Mouse (Mus musculus) v-Abl transformed pro-B cells (cell line): ENCODE measurements around the gene Zc3h18.

Source experiments
- in situ Hi-C, 2 experiments: fragments of 400-800 bp; cut with MboI; formaldehyde crosslinking; loops; one replicate each; pipeline ENCODE4 v1.15.1; 2025; ENCODE audit not compliant: unreplicated experiment in 2 of 2

Gene Zc3h18

DNA sequence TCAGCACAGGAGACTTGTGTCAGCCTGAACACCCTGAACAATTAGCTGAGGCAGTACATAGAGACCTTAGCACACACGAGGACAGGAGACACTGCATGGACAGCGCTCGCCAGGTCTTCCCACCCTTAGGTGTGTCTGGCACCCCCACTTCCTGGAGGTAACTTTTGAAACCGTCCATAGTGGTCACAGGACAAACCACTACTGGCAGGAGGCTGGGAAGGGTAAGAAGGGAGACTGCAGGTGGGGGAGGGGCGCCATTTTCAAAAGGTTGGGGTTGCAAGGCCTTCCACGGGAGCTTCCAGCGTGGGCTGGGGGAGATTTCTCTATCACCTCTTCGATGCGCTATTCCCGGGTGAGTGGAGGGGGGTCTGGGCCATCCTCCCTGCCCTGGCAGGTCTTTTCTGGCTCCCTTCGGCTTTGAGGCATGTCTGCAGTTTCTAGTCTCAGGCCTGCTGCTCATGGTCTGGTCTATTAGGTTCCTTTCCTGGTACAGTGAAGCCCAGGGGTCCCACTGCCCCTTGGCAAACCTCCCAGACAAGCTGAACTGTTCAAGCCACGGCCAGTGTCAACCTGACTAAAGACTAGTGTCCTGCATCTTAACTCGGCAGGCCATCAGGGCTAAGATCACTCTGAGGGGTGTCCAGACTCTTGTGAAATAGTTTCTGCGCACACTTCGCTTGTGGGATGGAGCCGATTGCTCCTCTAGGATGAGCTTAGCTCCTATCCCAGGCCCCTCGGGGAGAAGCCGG is 55.5 kb downstream of the Zc3h18 start:
- in situ Hi-C loops, result no loop called here

DNA sequence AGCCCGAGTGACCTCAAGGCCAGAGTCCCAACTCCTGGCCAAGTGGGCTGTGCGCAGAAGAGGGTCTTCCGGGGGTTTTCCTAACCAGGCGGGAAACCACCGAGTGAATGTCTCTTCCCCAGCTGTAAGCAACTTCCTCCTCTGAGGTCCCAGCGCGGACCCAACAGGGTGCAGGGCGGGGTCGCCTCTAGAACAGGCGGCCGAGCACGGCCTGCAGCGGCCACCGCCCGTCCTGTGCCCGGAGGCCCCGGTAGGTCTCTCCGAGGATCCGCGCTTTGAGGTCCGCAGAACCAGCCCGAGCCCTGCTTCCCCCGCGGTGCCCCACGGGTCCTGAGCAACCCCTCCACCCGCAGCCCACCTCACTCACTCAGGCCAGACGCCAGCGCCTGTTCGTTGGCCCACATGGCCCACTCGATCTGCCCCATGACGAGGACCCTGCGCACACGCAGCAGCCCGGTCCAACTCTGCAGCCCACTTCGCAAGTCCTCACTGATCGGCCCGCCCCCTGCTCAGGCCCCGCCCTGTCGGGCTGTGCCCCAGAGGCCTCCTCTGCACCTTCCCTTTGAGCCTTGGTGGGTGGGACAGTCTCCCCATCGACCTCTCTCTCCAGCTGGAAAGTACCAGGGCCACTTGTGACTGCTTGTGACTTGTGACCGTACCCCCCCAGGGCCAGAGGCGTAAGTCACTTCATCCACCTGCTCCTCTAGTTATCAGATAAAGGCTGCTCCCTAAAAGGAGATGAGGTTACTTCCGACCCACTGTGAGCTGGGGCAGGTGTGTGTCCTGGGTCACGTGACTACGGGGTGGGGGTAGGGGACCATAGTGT is 56.2 kb downstream of the Zc3h18 start, which contains the start of gene Cyba:
Gene Cyba (minus strand): TSS at position 488 of the 826 bp plus-strand sequence.
- in situ Hi-C loops, result no loop called here

DNA sequence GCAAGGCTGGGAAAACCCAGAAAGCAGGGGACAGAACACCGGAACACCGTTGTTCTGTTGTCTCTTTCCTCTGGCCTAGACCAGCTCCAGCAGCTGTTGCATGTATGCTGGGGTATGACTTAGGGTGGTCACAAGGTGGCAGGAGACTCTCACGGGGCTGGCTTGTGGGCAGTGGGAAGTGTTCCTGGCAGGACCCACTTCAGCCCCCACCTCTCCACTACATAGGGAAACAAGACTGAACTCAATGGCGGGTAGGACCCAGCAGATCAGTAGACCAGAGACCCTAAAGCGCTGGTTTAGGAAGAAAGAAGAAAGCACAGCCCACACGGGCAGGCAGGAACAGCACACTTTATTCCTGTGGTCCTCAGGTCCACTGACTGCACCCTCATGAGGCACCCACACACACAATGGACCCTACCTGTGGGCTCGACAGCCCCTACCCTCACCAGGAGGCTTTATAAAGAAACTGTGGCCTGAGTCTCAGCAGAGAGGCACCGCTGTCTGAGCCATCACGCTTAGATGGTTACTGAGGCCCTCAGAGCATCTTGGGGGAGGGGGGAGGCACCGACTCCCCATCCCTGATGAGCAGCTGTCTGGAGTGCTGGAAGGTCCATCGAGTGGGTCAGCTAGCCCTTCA is 57.0 kb downstream of the Zc3h18 start:
- in situ Hi-C loops, result no loop called here

DNA sequence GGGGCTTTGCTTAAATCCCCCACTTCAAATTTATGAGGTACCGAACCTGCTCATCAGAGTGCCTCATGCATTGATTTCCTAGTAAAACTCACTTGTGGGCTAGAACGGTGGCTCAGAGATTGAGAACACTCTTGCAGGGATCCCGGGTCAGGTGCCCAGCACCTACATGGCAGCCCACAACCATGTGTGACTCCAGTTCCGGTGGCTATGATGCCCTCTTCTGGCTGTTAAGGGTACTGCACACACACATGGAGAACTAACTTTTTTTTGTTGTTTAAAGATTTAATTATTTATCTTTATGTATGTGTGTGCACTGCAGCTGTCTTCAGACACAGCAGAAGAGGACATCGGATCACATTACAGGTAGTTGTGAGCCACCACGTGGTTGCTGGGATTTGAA is 59.0 kb downstream of the Zc3h18 start:
- in situ Hi-C loops, result no loop called here

DNA sequence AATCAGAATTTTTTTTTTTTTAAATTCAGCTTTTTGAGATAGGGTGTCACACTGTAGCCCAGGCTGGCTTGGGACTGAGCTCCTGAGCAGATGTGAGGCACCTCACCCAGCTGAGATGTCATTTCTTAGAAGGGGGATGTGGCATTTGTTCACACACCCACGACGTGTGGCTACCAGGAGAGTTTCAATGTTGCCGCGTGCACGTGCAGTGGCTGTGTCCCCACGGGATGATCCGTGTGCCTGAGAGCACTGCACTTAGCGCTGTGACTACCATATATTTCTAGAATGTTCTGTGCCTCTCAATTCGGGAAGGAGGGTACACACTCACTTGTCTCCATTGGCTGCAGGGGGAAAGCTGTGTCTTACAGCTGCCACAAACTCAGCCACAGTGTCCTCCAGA is 59.7 kb downstream of the Zc3h18 start:
- in situ Hi-C loops, result no loop called here

DNA sequence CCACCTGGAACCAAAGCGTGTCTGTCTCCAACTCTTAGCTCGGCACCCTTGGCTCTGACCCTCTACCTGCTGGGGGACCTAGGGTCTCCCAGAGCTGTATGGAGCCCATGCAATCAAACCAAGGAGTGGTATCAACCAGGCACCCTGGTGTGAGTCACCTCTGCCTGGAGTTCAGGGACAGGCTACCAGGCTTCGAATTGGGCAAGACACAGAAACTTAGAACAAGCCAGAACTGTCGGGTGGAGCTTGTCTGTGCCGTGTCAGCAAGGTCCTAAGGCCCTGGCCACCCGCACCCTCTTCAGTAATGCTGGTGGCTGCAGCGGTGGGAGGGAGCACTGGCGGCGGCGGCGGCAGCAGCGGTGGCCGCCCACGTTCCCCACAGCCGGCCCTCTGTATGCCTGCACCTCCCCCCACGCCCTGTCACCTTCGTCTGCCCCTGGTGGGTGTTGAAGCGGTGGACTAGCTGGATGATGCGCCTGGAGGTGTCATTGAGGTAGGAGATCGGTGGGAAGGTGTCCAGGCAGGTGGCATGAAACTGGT is 60.2 kb downstream of the Zc3h18 start:
- in situ Hi-C loops, result no loop called here

DNA sequence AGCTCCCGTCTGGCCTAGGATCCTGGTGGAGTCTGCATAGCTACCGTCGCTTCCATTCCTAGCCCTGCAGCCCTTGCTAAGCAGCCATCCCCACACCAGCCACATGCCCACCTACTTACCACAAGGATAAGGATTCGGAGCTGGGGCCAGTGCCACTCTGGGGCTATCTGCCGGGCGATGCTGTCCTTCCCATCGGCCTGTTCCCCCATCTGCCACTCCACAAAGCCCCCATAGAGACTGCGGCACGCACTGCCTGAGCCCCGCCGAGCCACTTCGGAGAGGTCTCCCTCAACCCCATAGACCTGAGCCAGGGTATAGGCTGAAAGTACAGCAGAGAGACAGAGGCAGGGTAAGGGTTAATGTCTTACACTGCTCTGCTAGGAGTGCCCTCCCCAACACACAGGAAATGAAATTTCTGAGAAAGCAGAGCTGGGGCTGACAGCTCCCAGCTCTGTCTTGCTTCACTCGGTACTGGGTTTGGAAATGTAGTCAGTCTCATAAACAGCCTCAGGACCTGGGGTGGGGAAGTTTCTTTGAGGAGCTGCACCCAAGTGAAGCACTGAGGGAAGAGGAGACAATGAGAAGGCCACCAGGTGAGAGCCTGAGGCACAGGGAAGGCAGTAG is 61.4 kb downstream of the Zc3h18 start:
- in situ Hi-C loops, result no loop called here

DNA sequence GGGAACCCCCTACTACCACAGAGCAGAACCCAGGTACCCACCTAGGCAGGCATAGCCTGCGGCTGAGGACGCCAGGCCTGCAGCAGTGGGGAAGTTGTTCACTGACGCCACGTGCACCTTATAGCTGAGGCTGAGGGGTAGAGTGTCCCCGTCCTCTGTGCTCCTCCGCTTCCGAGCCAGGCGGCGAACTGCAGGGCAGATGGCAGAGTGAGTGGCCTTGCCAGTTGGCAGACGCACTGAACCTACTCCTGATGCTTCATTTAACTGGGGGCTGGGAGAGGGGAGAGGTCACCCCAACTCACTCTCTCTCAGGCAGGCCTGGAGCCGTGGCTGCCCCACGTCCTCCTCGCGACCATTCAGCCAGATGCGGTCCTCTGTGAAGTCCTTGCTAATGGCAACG is 62.9 kb downstream of the Zc3h18 start:
- in situ Hi-C loops, result no loop called here

DNA sequence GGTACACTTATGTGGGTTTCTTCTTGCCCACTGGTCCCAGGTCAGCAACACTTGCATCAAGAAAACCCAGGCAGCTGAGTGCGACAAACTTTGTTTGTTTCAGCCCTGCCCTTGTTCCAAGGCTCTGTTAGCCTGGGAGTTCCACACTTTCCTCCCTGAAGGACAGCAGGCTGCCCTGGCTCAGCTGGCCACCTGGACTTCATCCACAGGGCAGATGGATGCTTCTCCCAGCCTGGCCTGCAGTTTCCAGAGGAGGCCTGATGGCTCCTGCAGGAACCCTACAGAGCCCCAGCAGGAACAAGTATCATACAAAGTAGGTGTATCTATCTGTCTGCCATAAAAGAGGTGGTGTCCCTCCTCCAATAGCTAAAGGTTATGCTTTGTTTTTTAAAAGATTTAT is 64.9 kb downstream of the Zc3h18 start:
- in situ Hi-C loops, result loop anchor here (5.0 to 10.0 kb wide), 3 partner anchors 106 to 167 kb away; partner anchors contain the start of gene Zfpm1 (in 1 of the 2)

DNA sequence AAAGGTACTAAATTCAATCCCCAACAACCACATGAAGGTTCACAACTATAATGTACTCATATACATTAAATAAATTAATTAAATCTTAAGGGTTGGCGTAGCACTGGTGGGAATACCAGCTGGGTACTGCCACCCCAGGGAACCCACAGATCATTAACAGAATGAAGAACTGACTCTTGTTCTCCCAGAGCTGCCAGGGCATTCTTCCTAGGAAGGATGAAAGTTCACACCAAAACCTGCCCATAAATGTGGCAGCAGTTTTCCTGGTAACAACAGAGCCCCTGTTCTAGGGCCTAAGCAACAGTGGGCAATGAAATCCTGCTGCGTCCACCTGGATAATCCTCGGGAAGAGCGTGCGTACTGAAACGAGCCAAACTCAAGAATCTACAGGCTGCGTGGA is 65.9 kb downstream of the Zc3h18 start:
- in situ Hi-C loops, result loop anchor here (5.0 to 10.0 kb wide), 3 partner anchors 105 to 168 kb away; partner anchors contain the start of gene Zfpm1 (in 1 of the 2)

DNA sequence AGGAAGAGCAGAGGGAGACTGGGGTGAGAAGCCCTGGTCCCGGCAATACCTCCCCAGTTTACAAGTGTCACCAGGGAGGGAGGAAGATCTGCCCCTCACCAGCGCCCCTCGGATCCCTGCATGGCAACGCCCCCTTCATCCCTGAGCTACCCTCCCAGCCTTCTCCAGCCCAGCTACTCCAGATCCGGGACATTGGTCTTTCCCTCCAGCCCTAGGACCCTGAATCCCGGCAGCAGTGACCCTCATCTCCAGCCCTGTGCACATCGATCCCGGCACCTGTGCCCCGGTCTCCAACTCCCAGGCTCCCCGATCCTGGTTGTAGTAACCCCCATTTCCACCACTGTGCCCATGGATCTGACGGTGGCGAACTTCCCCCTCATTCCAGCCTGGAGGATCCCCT is 66.4 kb downstream of the Zc3h18 start:
- in situ Hi-C loops, result loop anchor here (5.0 to 10.0 kb wide), 3 partner anchors 105 to 168 kb away; partner anchors contain the start of gene Zfpm1 (in 1 of the 2)

DNA sequence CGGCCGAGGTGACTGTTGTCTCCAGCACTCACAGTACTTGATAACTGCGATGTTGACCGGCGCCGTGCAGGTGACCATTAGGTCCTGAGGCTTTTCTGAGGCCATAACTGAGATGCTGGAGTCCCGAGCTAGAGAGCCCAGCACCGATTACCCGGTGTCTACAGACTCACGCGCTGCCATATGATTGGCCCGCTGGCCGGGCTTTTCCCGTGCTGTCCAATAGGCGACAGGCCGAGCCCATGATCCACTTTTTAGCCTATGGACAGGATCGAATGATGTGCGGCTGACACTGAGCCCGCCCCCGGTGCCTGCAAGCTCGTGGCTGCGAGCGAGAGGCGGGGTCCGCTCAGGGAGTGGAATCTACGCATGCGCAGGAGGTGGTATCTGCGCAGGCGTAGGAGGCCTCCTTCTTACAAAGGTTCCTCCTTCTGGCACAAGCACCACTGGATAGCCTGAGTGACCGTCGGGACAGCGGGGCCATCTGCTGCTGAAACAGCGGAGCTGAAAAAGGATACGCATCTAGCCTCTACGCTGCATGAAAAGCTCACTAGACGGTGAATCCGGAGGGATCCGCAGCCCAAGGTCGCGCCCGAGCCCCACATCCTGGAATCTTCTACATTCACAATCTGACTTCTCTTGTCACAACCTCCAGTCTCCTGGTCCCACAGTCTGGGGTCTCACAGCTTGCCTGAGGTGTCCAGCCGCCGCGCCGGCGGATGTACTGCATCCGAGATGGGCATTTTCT is 67.0 kb downstream of the Zc3h18 start, which contains the start of gene Mvd:
Gene Mvd (minus strand): TSS at position 161 of the 745 bp plus-strand sequence.
- in situ Hi-C loops, result loop anchor here (5.0 to 10.0 kb wide), 3 partner anchors 104 to 169 kb away; partner anchors contain the start of gene Zfpm1 (in 1 of the 2)

DNA sequence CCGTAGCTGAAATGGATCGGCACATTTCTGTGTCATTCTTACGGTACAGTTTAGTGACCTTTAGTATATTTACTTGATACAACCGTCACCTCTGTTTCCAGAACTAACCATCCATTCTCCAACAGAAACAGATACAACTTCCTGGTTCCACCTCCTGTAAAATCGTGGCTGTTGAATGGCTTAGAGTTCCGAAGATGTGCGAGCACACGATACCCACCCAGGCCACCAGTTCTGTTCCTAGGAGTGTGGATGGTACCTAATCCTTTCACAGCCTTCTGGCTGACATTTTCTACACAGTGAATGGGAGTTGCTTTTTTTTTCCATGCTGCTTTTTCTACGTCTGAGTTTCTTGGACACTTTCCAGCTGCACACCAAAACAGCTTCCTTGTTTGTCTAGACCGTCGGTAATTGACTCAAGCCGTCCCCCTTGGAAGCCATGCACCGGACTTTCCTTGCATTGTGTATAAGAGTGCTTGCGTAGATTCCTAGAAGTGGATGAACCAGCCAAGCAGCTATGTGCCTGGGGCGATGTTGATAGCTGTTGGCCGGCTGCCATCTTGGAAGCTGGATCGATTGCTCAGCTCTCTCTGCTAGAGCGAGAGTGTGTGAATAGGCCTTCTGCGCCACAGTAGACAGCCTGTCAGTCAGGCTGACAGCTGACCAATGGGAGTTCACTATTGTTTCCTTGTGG is 67.8 kb downstream of the Zc3h18 start:
- in situ Hi-C loops, result loop anchor here (5.0 to 10.0 kb wide), 3 partner anchors 103 to 169 kb away; partner anchors contain the start of gene Zfpm1 (in 1 of the 2)

DNA sequence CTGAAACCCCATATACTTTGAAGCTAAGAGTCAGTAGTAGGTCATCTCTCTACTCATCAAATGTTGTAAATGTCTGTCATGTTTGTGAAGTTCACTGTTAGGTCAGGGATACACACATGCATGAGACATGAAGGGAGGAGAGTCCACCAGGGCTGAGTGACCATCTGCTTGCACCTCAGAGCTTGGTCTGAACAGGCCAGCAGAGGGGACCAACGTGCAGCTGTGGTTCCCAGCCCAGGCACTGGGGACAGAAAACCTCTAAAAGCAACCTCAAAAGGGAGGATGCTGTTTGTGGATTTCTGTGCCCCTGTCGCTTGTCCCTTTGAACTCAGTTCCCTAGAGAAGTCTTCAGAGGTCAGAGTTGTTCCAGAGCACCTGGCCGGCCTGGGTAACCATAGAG is 68.8 kb downstream of the Zc3h18 start:
- in situ Hi-C loops, result loop anchor here (10.0 kb wide), 2 partner anchors 160 to 170 kb away; partner anchors contain the start of gene Zfpm1 (in 1 of the 2)

DNA sequence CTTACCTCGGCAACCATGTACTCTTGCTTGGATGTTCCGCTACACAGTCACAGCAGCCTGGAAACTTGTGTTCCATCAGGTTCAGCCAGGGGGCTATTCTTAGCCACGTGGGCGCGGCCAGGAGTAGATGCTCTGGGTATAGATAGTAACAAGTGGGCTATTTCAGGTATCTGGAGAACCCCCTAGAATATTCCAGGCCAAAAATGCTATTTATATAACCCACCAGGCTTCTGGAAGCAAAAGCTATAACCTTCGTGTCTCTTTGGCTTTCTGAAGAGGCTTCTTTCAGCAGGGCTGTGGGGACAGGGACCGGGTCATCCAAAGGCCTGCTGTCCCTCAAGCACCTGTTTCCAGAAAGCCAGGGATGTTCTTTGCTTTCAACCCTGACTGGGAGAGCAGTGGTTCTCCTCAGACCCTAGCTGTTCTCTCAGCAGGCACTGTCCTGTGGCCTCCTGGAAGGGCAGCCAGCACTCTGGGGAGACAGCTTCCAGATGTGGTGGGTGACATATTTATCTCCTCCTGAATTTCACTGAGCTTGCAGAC is 74.8 kb downstream of the Zc3h18 start:
- in situ Hi-C loops, result no loop called here

DNA sequence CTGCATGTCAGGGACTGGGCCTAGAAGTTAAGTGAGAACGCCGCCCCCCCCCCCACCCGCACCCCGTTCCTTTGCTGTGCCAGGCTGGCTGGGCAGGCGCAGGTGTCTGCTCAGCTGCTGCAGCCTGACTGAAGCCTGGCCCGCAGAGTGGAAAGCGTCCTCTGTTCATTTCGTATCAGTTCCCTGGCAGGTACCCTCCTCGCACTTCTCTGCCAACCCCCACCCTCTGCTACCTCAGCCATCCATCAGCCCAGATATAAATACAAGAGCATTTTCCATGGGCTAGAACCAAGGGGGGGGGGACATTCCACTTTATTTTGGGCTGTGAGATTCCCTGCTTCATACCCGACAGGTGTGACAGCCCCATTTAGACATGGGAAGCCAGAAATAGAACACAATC is 75.7 kb downstream of the Zc3h18 start:
- in situ Hi-C loops, result no loop called here

DNA sequence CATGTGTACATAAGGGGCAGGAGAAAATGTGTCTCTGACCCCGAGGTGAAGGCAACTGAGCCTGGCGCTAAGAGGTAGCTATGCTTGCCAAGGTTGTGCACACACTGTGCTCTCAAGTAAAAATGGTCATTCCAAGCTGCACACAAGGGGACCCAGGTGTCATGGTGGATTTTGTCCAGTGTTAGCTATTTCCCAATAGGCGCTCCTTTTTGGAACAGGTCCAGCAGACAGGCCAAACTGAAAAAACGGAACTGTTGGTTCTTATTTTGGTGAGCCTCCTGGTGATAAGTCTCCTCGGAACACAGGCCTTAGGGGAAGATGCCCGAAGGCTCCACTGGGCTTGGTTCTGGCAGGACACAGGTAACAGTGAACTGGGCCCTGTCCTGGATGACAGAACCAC is 78.0 kb downstream of the Zc3h18 start:
- in situ Hi-C loops, result no loop called here

DNA sequence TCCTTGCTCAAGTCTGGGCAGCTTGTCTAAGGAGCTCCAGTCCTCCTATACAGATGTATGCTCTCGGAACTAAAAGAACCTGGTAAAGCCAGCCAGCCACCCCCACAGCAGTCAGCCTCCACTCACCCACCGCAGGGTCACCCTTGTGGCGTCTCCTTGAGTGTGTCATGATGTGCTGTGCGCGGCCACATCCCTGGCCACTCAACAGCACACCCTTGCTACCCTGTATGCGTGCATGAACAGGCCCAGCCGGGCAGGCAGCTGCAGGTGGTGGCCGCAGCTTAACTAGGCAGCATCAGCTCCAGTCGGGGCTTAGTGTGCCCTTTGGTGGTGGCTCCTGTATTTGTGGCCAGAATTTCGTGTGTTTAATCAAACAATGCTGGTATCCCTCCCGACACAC is 80.8 kb downstream of the Zc3h18 start:
- in situ Hi-C loops, result no loop called here
